Mouse (Mus musculus) stomach, postnatal 0 days (tissue): ENCODE data around the gene Mthfd1.
A peak's percentile ranks its signal among the peaks of the same experiment; 100 is the strongest.

Source experiments
- CTCF ChIP-seq: IDR thresholded peaks from 2 replicates; pipeline ENCODE4 v1.5.1; 2016; ENCODE audit warnings: antibody characterized with exemption, low read depth, mild to moderate bottlenecking, moderate library complexity
- EP300 ChIP-seq: optimal IDR thresholded peaks from 2 replicates; pipeline ENCODE3; 2016; ENCODE audit warnings: antibody characterized with exemption

GRCm38 (mm10) chr12:76290271-76290670 is 35.2 kb downstream of the Mthfd1 start:
- no peak for TF ChIP-seq EP300
- TF ChIP-seq CTCF: peak; percentile 57
